Mouse (Mus musculus): ENCODE data around the gene Gm20897. TPM values are rescaled to one million over a fixed set of nuclear protein-coding genes. Genes with fewer than 3 reads are reported as not detected.

Gene Gm20897
- not detected in 4 replicates for total RNA-seq (2023; ENCODE audit: inconsistent age)

DNA sequence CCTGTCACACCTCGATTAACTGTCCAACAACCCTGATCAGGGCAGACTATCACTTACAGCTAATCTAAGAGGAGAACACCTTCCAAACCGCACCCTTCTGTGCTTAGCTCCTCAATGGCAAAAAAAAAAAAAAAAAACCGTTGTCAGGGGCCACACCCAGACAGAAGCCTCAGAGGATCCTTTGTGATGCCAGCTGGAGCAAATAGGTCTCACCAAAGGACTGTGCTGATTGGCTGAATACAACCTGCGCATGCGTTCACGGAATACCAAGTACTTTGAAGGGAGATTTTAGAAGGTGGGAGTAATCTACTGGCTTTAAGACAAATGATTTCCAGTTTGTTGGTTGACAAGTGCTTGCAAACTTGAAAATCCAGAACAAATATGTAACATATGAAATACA lies at the start of gene Gm20897:
Gm20897 (minus strand) TSS at position 101 of the 400 bp plus-strand sequence.

Other genes starting within 250 kb of the Gm20897 start
- not detected in 4 replicates for gene Gm21732, start 73.5 kb upstream of the Gm20897 start, total RNA-seq (2023; ENCODE audit: inconsistent age)

All from B cell, adult (primary cell).